Mouse (Mus musculus) embryo, embryonic 11.5 days (tissue): ENCODE measurements around the gene Osbpl2.

Source experiments
- DNase-seq: peaks from one replicate; pipeline ENCODE4 v3.0.0-alpha.2; 2012; ENCODE audit warnings: low read depth, low spot score

Osbpl2 gene

DNA sequence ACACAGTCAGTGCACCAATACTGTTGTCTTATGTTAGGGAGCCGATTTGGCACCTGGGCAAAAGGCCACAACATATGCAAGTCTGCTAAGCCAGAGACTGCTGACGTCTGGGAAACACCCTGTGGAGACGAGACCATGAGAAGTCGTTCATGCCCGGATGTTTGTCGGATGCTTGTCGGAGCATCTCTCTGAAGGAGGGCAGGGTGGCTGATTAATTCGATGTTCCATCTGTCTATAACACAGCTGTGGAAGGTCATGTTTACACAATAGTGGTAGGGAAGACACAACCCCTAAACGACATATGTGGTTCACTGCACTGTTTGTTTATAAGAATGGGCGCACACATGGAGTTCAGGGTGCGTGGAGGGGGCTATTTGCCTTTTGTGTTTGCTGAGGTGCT is 81.6 kb downstream of the Osbpl2 start:
- DNase-seq, result no peak

DNA sequence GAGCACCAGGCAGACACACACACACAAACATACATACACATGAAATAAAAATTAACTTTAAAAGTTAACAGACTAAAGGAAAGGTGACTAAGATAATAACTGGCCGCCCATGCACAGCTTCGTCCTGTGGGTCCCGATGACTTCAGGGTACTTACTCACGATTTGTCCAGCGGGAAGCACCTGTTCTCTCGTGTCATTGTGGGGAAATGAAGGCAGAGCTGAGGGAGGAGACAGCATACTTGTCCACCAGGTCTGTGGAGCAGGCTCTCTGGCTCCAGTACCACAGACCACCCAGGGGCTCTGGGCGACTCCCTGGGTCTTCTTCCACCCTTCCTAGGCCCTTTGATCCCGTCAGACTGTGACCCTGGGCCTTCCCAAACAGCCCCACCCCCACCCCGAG is 82.2 kb downstream of the Osbpl2 start:
- DNase-seq, result no peak

DNA sequence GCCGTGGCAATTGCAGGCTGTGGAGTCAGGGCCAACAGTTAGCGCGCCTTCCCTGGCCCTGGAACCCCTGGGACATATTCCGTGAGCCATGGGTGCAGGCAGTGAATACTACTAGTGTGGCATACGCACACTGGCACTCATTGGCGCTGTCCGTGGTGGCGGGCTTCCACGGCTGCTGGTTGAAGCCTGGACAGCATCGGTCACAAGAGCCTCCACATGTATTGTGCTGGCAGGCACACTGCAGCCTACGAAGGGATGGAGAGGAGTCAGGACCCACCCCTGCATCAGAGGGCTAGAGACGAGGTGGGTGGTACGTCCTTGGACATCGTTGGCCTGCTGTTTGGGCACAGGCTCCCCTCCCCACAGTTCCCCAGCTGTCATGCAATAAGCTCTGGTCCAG is 83.2 kb downstream of the Osbpl2 start:
- no peak for DNase-seq

DNA sequence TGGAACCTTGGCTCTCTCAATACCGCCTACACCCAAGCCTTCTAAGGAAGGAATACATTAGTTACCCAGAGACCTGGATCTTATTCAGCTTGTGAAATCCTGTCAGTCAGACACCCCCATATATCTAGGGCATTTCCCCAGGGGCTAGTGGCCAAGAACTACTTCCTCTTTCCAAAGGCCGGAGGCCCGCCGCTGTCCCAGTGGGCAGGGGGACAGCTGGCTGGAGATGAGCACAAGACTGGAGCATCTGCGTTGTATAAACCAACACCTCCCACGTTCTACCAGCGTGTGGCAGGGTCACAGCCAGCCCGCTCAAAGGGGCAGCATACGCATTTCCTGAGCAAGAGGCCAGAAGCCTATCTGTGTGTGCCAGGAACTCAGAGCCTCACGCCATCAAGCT is 83.7 kb downstream of the Osbpl2 start:
- no peak for DNase-seq

DNA sequence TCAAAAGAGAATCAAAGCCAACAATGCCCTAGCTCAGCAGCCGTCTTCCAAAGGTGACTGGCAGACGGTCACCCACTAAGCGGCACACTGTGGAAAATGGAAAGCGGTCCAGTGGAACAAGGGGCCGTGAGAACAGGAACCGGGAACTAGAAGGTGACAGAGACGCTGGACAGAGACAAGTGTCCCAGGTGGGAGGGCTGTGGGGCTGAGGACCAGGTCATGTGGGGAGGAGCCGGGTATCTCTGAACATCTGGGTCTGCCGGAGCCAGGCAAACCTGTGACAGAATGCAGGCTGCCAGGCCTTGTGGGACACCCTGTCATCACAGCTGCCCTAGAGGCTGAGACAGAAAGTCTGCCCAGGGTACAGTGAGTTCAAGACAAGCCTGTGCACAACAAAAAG is 85.4 kb downstream of the Osbpl2 start:
- no peak for DNase-seq

DNA sequence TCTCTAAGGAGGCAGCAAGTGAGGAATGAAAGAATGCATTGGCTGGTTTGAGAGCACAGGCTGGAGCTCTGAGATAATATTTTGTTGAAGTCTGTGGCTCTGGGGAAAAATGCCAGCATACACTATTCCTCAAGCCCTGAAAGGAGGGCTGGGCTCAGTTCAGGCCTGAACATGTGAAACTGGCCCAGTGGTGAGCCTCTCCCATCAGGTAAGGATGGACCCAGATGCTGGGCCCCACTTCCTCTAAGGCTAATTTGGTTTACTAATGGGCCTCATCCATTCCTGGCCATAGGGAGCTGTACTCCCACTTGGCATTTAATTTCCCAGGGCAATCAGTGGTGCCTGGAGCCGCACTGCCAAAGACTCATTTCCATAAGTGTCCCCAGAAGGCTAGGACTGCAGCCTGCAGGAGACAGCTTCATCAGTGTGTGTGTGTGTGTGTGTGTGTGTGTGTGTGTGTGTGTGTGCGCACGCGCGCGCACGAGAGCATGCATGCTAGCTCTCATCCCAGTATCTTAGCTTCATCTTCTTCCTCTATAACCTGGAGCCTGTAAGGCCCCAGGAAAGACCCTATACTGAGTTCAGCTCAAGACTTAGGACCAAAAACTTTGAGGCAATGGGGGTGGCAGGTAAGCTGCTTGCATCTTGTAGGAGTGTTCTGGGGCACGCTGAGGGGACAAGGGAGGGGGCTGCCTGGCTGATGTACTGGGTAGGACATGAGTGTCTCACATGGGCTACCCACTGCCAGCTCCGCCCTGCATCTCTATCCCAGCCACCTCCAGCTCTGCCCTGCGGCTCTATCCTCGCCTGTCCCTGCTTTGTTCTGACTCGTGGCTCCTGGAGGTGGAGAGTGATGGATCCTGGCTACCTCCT is 86.2 kb downstream of the Osbpl2 start:
- DNase-seq, result no peak

DNA sequence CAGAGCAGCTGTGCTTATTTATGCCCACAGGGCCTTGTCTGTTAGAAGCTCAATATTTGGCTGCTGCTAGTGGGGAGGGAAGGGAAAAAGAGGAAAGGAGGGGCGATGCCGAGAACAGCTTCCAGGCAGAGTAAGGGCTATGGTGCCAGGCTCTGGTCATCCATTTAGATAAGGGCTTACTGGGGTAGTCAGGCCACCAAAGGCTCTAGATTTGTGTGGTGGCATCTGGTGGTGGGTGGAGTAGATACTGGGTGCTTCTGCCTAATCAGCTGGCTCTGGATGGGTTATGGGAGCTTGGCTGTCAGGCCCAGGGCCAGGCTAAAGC is 86.8 kb downstream of the Osbpl2 start:
- no peak for DNase-seq

DNA sequence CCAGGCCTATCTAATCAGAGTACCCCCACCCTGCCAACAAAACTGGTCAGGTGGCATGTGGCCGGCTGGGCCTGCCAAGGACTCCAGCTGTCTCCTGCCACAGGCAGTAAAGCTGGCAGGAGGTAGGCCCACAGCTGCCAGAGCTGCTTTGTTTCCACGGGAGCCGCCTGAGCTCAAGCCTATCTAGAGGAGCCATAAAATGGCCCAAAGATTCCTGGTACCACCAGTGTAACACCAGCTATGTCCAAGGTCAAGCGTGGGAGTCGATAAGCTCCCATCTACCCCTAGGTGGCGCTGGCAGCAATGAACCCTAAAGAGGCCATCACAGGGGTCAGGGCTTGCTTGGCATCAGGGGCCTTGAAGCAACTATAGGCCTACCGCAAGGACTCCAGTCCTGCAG is 88.7 kb downstream of the Osbpl2 start:
- no peak for DNase-seq

DNA sequence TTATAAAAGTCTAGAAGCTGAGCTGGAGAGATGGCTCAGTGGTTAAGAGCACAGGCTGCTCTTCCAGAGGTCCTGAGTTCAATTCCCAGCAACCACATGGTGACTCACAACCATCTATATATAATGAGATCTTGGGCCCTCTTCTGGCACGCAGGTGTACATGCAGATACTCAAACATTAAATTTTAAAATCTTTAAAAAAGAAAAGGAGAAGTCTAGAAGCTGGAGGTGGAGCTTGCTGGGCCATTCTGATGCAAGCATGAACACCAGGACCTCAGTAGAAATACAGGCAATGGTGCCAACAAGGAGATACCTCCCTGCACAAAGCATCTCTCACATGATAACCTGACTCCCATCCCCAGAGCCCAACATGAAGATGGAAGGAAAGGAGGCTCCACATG is 89.9 kb downstream of the Osbpl2 start:
- DNase-seq, result no peak

DNA sequence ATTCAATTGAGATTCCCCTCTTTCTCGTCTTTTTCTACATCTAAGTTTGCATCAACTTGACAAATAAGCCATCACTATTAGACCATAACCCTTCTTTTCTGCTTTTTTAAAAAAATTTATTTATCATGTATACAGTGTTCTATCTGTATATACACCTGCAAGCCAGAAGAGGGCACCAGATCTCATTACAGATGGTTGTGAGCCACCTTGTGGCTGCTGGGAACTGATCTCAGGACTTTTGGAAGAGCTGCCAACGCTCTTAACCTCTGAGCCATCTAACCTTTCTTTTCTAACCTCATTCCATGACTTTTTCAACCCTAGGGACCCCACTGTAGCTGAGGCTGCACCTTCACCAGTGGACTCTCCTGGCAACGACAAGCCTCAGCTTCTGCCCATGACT is 93.1 kb downstream of the Osbpl2 start:
- no peak for DNase-seq
